Mouse (Mus musculus) small intestine, adult 2 months (tissue): ENCODE results near the gene Mob1b. TPM values are rescaled to one million over a fixed set of nuclear protein-coding genes. Genes with fewer than 3 reads are reported as not detected.

Experiments used
- H3K27ac ChIP-seq: fragments of 200-500 bp; 2 replicates; pipeline ENCODE4 v1.5.1; 2012; ENCODE audit warnings: low read depth, low read length, control low read depth, inconsistent platforms; ENCODE audit not compliant: insufficient read depth
- H3K27me3 ChIP-seq: fragments of 200-500 bp; 2 replicates; pipeline ENCODE4 v1.6.1; 2012; ENCODE audit warnings: mild to moderate bottlenecking, moderate library complexity, low read length, inconsistent platforms; ENCODE audit not compliant: control insufficient read depth, insufficient read depth
- H3K36me3 ChIP-seq: fragments of 200-500 bp; 2 replicates; pipeline ENCODE4 v1.6.1; 2012; ENCODE audit warnings: mild to moderate bottlenecking, low read length, control low read depth, inconsistent platforms; ENCODE audit not compliant: control insufficient read depth, insufficient read depth
- H3K4me1 ChIP-seq: fragments of 200-500 bp; 2 replicates; pipeline ENCODE4 v1.6.1; 2012; ENCODE audit warnings: low read length, inconsistent platforms, mixed read lengths; ENCODE audit not compliant: control insufficient read depth, insufficient read depth, insufficient read length
- H3K4me3 ChIP-seq: fragments of 200-500 bp; 2 replicates; pipeline ENCODE4 v1.5.1; 2012; ENCODE audit warnings: low read depth, mild to moderate bottlenecking, control low read depth, inconsistent platforms, low read length, moderate library complexity
- CTCF ChIP-seq: fragments of 200-500 bp; IDR thresholded peaks from 2 replicates; pipeline ENCODE4 v1.5.1; 2012; ENCODE audit warnings: low read depth, mild to moderate bottlenecking, control low read depth, inconsistent platforms, low read length, moderate library complexity, mixed read lengths; ENCODE audit not compliant: insufficient replicate concordance, insufficient read length; ENCODE audit errors: extremely low read depth
- POLR2A ChIP-seq: fragments of 200-500 bp; IDR thresholded peaks from 2 replicates; pipeline ENCODE4 v1.6.1; 2012; ENCODE audit warnings: low read depth, mild to moderate bottlenecking, control low read depth, inconsistent platforms, low read length, moderate library complexity
- WGBS: fragments of 180-500 bp; shearing (Covaris S2); methylation state at CpG from one replicate; pipeline ENCODE4 v1.1.7; 2018; 5-methylcytosine and 5-hydroxymethylcytosine counted together
- polyA plus RNA-seq: library from polyadenylated mRNA; depleted of rRNA; stranded (reverse); fragments of >200 nt; gene quantifications from 2 replicates; pipeline ENCODE4 v1.2.3, GENCODE M21; 2012

Mob1b gene
- polyA plus RNA-seq, 1 experiment = 2.2 TPM

GRCm38 (mm10) chr5:88690681-88691505, 29.8 kb upstream of the Mob1b start:
- 30% methylated on average over 10 of the region's 10 CpGs for WGBS
- TF ChIP-seq CTCF (no peak), POLR2A (no peak)
- H3K36me3 ChIP-seq = no peaks in the 10 kb centered on the region
- no peak overlapping the region for H3K4me3 ChIP-seq
- peaks cover 2% of the 10 kb centered on the region; the same call in 1 of the 2 replicates for H3K4me1 ChIP-seq
- no peak overlapping the region for H3K27ac ChIP-seq
- no peaks in the 10 kb centered on the region for H3K27me3 ChIP-seq

GRCm38 (mm10) chr5:88691506-88692095, 29.1 kb upstream of the Mob1b start:
- H3K36me3 ChIP-seq = no peaks in the 10 kb centered on the region
- TF ChIP-seq POLR2A = no peak
- TF ChIP-seq CTCF = no peak
- WGBS = 17% methylated on average over 6 of the region's 6 CpGs
- no peak overlapping the region for H3K4me3 ChIP-seq
- no peak overlapping the region for H3K27ac ChIP-seq
- H3K4me1 ChIP-seq = peaks cover 2% of the 10 kb centered on the region; the same call in 1 of the 2 replicates
- H3K27me3 ChIP-seq = no peaks in the 10 kb centered on the region

- Histone ChIP-seq H3K36me3 (no peaks in the 10 kb centered on the region), H3K27ac (no peak overlapping the region), H3K4me1 (peaks cover 2% of the 10 kb centered on the region; the same call in 1 of the 2 replicates), H3K4me3 (no peak overlapping the region), H3K27me3 (no peaks in the 10 kb centered on the region)
- TF ChIP-seq CTCF (no peak), POLR2A (no peak)
- WGBS = 93% methylated on average over 4 of the region's 4 CpGs
Measured at GRCm38 (mm10) chr5:88692586-88692985, 28.1 kb upstream of the Mob1b start.

GRCm38 (mm10) chr5:88693057-88693456, 27.6 kb upstream of the Mob1b start:
- Histone ChIP-seq H3K4me1 (peaks cover 2% of the 10 kb centered on the region; the same call in 1 of the 2 replicates), H3K27me3 (no peaks in the 10 kb centered on the region), H3K4me3 (no peak overlapping the region), H3K27ac (no peak overlapping the region), H3K36me3 (no peaks in the 10 kb centered on the region)
- TF ChIP-seq POLR2A (no peak), CTCF (no peak)

GRCm38 (mm10) chr5:88697291-88697690, 23.4 kb upstream of the Mob1b start:
- no peaks in the 10 kb centered on the region for H3K4me1 ChIP-seq
- H3K27ac ChIP-seq = no peak overlapping the region
- no peak overlapping the region for H3K4me3 ChIP-seq
- TF ChIP-seq POLR2A (no peak), CTCF (no peak)
- WGBS = 78% methylated on average over 5 of the region's 5 CpGs
- no peaks in the 10 kb centered on the region for H3K36me3 ChIP-seq
- H3K27me3 ChIP-seq = no peaks in the 10 kb centered on the region

GRCm38 (mm10) chr5:88699251-88699913, 21.3 kb upstream of the Mob1b start:
- no peaks in the 10 kb centered on the region for H3K36me3 ChIP-seq
- H3K4me1 ChIP-seq = no peaks in the 10 kb centered on the region
- H3K4me3 ChIP-seq = no peak overlapping the region
- 44% methylated on average over 4 of the region's 4 CpGs for WGBS
- TF ChIP-seq CTCF (no peak), POLR2A (no peak)
- H3K27ac ChIP-seq = no peak overlapping the region
- no peaks in the 10 kb centered on the region for H3K27me3 ChIP-seq

- no peaks in the 10 kb centered on the region for H3K4me1 ChIP-seq
- no peak for TF ChIP-seq CTCF
- no peak for TF ChIP-seq POLR2A
- 38% methylated on average over 4 of the region's 4 CpGs for WGBS
- H3K4me3 ChIP-seq = no peak overlapping the region
- H3K27ac ChIP-seq = no peak overlapping the region
- H3K36me3 ChIP-seq = no peaks in the 10 kb centered on the region
- H3K27me3 ChIP-seq = no peaks in the 10 kb centered on the region
Measured at GRCm38 (mm10) chr5:88702041-88702440, 18.6 kb upstream of the Mob1b start.
